ENCODE assay signal across 8 mouse cellular contexts in the genomic region with DNA sequence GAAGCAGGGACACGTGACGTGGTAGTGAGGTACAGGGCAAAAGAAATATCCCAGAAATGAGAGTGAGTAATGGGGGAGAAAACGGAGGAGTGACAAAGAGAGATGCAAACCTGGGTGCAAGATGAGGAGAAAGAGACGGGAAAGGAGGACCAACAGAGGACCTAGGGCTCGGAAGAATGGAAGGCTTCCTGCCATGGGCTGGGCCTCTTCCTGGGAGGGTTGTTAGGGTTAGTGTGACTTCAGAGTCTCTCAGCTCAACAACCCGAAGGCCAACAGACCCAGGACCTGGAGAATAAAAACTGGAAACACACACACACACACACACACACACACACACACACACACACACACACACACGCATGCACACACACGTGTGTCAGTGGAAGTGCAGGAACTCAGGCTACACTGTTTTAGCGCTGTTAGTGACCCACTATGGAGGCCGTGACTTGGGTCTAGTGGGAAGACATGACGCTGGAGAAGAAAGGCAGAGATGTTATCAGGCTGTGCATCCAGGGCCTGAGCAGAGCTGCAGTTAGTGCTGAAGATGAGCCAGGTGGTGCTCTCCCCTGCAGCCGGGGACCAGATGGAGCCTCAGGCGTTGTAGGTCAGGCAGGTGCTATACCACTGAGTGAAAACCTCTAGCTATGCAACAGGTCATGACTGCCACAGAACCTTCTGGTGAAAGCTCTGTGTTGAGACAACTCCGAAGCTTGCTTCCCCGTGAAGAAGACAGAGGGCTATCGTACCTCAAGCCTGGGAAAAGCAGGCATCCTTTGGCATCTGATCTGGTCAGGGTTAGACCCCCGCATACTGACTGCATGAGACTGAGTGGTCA. TPM values are rescaled to one million over a fixed set of nuclear protein-coding genes. Genes with fewer than 3 reads are reported as not detected.
DNase-seq lines count a peak whose midpoint lies in the region; ATAC-seq lines count a peak whose summit lies in the region.

No protein-coding gene starts in this region.

- H3K4me2 ChIP-seq in hindbrain, embryonic 13.5 days: peak overlapping the region; percentile 47; the same call in 1 of the 2 replicates
- H3K4me2 ChIP-seq in midbrain, embryonic 13.5 days (replicated peaks): peak overlapping the region; percentile 48

- 23% methylated on average over 17 of the region's 17 CpGs for WGBS in hindbrain, embryonic 13.5 days
- WGBS in midbrain, embryonic 13.5 days: 22% methylated on average over 17 of the region's 17 CpGs

- H3K9me3 ChIP-seq in hindbrain, embryonic 13.5 days: no peaks in the 10 kb centered on the region
- H3K9me3 ChIP-seq in midbrain, embryonic 13.5 days: no peaks in the 10 kb centered on the region

- peaks cover 16% of the 10 kb centered on the region for H3K27me3 ChIP-seq in hindbrain, embryonic 13.5 days
- peaks cover 3% of the 10 kb centered on the region; the same call in 1 of the 2 replicates for H3K27me3 ChIP-seq in midbrain, embryonic 13.5 days

- ATAC-seq in cerebellum, adult (ENCODE audit: insufficient number of reproducible peaks, low FRiP score, low TSS enrichment): no peak
- no peak for ATAC-seq in hindbrain, embryonic 13.5 days (ENCODE audit: low FRiP score)
- ATAC-seq in midbrain, embryonic 13.5 days: no peak
- ATAC-seq in inflammation-experienced regulatory T-cells, adult 6 months: no peak

- DNase-seq in cerebellum, adult 11-12 months: peak; percentile 77
- DNase-seq in right cerebral cortex, postnatal 10 days (ENCODE audit: low spot score in 2 of 2): peak; percentile 20 to 23
- DNase-seq in right cerebral cortex, postnatal 14 days: no peak
- no peak for DNase-seq in layer of hippocampus, adult 9-11 months

- H3K9ac ChIP-seq in hindbrain, embryonic 13.5 days: no peak overlapping the region
- no peak overlapping the region for H3K9ac ChIP-seq in midbrain, embryonic 13.5 days (replicated peaks)

- no peaks in the 10 kb centered on the region for H3K36me3 ChIP-seq in hindbrain, embryonic 13.5 days
- H3K36me3 ChIP-seq in midbrain, embryonic 13.5 days: no peaks in the 10 kb centered on the region

- no peak overlapping the region for H3K27ac ChIP-seq in hindbrain, embryonic 13.5 days
- peak overlapping the region; percentile 82; the same call in 1 of the 2 replicates for H3K27ac ChIP-seq in midbrain, embryonic 13.5 days

- peaks cover 37% of the 10 kb centered on the region for H3K4me1 ChIP-seq in hindbrain, embryonic 13.5 days (replicated peaks)
- peaks cover 45% of the 10 kb centered on the region for H3K4me1 ChIP-seq in midbrain, embryonic 13.5 days (replicated peaks)

- H3K4me3 ChIP-seq in hindbrain, embryonic 13.5 days: no peak overlapping the region
- H3K4me3 ChIP-seq in midbrain, embryonic 13.5 days (replicated peaks): no peak overlapping the region

RNA-seq across cellular contexts. Expression of gene Nnmt, which starts 45.1 kb away (rescaled TPM):
- polyA plus RNA-seq in hindbrain, embryonic 13.5 days (2015; fragmentation: Nextera tagmentation; extraction: Ambion mirVana): 0.38 and 0.81 TPM in 2 replicates
- 0.32 and 0.40 TPM in 2 replicates for polyA plus RNA-seq in midbrain, embryonic 13.5 days (2015; fragmentation: Nextera tagmentation; extraction: Ambion mirVana)
- under 1 TPM in 1 of 3 experiments, not detected in 2; 0.50 TPM for polyA plus RNA-seq in inflammation-experienced regulatory T-cells, adult 6 months (2017; shearing (Covaris generic))

Comparison
In these comparisons a context has a peak if more than half of its experiments do, and no peak if none do; other contexts are left out.
1. DNase-seq: peak in cerebellum, adult 11-12 months (single experiment) and right cerebral cortex, postnatal 10 days (2 of 2); none in right cerebral cortex, postnatal 14 days (single experiment) and layer of hippocampus, adult 9-11 months (single experiment).